Mouse (Mus musculus) brain, embryonic 14.5 days (tissue): Measurements from ENCODE around the gene Olfr1416.

Source experiments
- CTCF ChIP-seq: fragments of 200-500 bp; IDR thresholded peaks from 2 replicates; pipeline ENCODE4 v1.5.1; 2012; ENCODE audit warnings: inconsistent platforms, mild to moderate bottlenecking, moderate library complexity, borderline replicate concordance; ENCODE audit not compliant: insufficient read depth, insufficient read length; ENCODE audit errors: extremely low read depth
- POLR2A ChIP-seq: fragments of 200-500 bp; IDR thresholded peaks from 2 replicates; pipeline ENCODE4 v1.6.1; 2012; ENCODE audit warnings: mild to moderate bottlenecking, inconsistent platforms, borderline replicate concordance; ENCODE audit not compliant: poor library complexity, insufficient read depth, insufficient read length, severe bottlenecking; ENCODE audit errors: extremely low read depth

DNA sequence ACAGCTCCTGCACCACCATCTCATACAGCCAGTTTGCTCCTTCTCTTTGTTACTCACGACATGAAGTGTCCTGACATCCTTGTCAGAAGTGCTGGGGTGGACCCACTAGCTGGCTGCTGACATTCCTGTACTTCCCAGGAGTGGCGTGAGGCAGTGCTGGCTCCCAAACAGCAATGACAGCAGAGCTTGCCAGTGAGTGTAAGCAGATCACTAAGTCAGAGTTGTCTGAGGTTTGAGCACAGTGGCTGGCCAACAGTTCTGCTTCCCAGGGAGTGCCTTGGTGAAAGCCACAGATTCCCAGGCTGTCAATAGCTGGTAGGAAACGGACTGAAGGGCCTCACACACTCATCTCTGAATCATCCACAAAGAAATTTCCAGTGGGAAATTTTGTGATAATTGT lies 36.6 kb downstream of the Olfr1416 start:
- no peak for TF ChIP-seq CTCF
- TF ChIP-seq POLR2A = no peak
